Mouse (Mus musculus): ENCODE measurements around the gene Sort1.

Sort1 gene

GRCm38 (mm10) chr3:108405536-108406305, 121.8 kb downstream of the Sort1 start:
- H3K36me3 ChIP-seq (ENCODE audit: control insufficient read depth, insufficient read depth, low read length, poor library complexity, severe bottlenecking): no peaks in the 10 kb centered on the region

DNA sequence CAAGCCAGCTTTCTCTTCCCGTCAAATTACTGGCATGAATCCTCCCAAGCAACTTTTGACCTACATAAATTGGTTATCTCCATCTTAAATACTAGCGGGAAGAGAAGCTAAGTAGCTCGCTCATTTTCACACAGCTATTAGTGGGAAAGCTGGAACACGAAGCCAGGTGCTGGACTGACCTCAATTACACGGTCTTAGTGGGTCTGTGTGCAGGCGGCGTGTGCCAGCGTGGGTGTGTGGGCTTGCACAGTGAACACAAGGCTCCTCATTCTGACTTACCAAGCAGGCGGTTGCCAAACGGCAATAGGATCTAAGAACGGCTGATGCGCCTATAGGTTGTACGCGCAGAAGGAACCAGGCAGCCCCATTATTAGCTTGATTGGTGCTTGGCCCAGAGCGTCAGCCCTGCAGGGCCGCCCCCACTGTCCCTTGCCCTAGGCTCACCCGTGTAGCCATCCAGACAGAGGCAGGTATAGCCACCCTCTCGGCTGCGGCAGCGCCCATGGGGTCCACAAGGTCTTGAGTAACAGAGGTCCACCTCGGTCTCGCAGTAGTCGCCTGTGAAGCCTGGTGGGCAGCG, 122.5 kb downstream of the Sort1 start:
- H3K27me3 ChIP-seq (ENCODE audit: control insufficient read depth, insufficient read depth, low read length, poor library complexity, severe bottlenecking): no peaks in the 10 kb centered on the region
- no peaks in the 10 kb centered on the region for H3K36me3 ChIP-seq (ENCODE audit: control insufficient read depth, insufficient read depth, low read length, poor library complexity, severe bottlenecking)
- no peak for DNase-seq (ENCODE audit: low read depth, low spot score)

More at GRCm38 (mm10) chr3:108405536-108406305, 121.8 kb downstream of the Sort1 start:
- DNase-seq (ENCODE audit: low read depth, low spot score): no peak
- no peaks in the 10 kb centered on the region for H3K27me3 ChIP-seq (ENCODE audit: control insufficient read depth, insufficient read depth, low read length, poor library complexity, severe bottlenecking)

GRCm38 (mm10) chr3:108408517-108409008, 124.7 kb downstream of the Sort1 start:
- no peaks in the 10 kb centered on the region for H3K27me3 ChIP-seq (ENCODE audit: control insufficient read depth, insufficient read depth, low read length, poor library complexity, severe bottlenecking)
- DNase-seq (ENCODE audit: low read depth, low spot score): no peak

GRCm38 (mm10) chr3:108409656-108410358, 125.9 kb downstream of the Sort1 start:
- H3K27me3 ChIP-seq (ENCODE audit: control insufficient read depth, insufficient read depth, low read length, poor library complexity, severe bottlenecking): no peaks in the 10 kb centered on the region
- no peak for DNase-seq (ENCODE audit: low read depth, low spot score)
- no peaks in the 10 kb centered on the region for H3K36me3 ChIP-seq (ENCODE audit: control insufficient read depth, insufficient read depth, low read length, poor library complexity, severe bottlenecking)

More at GRCm38 (mm10) chr3:108408517-108409008, 124.7 kb downstream of the Sort1 start:
- H3K36me3 ChIP-seq (ENCODE audit: control insufficient read depth, insufficient read depth, low read length, poor library complexity, severe bottlenecking): no peaks in the 10 kb centered on the region

GRCm38 (mm10) chr3:108410359-108410714, 126.5 kb downstream of the Sort1 start:
- DNase-seq (ENCODE audit: low read depth, low spot score): no peak
- Histone ChIP-seq H3K27me3 (ENCODE audit: control insufficient read depth, insufficient read depth, low read length, poor library complexity, severe bottlenecking) (no peaks in the 10 kb centered on the region), H3K36me3 (ENCODE audit: control insufficient read depth, insufficient read depth, low read length, poor library complexity, severe bottlenecking) (no peaks in the 10 kb centered on the region)
